Mouse (Mus musculus) intestine, postnatal 0 days (tissue): Measurements from ENCODE around the gene Kif18b. TPM values are rescaled to one million over a fixed set of nuclear protein-coding genes. Genes with fewer than 3 reads are reported as not detected.

Source experiments
- ATAC-seq: fragments of 200-750 bp; cut with Nextera tagmentation; 2 replicates; pipeline ENCODE4 v1.8.0; 2017; ENCODE audit warnings: mild to moderate bottlenecking, moderate TSS enrichment, moderate library complexity
- H3K27ac ChIP-seq: fragments of 300-500 bp; sonication (generic); 2 replicates; pipeline ENCODE4 v1.5.1; 2014; ENCODE audit warnings: mild to moderate bottlenecking, low read depth, low read length, moderate library complexity
- H3K27me3 ChIP-seq: fragments of 300-500 bp; sonication (generic); replicated peaks from 2 replicates; pipeline ENCODE4 v1.6.1; 2014; ENCODE audit warnings: low read length, mixed read lengths; ENCODE audit not compliant: control insufficient read depth, insufficient read depth
- H3K36me3 ChIP-seq: fragments of 300-500 bp; sonication (generic); 2 replicates; pipeline ENCODE4 v1.6.1; 2014; ENCODE audit warnings: mild to moderate bottlenecking, moderate library complexity; ENCODE audit not compliant: control insufficient read depth, insufficient read depth
- H3K4me1 ChIP-seq: fragments of 300-500 bp; sonication (generic); replicated peaks from 2 replicates; pipeline ENCODE4 v1.6.1; 2014; ENCODE audit warnings: antibody characterized with exemption, low read length, mixed read lengths; ENCODE audit not compliant: control insufficient read depth, insufficient read depth
- H3K4me2 ChIP-seq: fragments of 300-500 bp; sonication (generic); replicated peaks from 2 replicates; pipeline ENCODE4 v1.6.1; 2014; ENCODE audit warnings: low read depth, mild to moderate bottlenecking, moderate library complexity
- H3K4me3 ChIP-seq: fragments of 300-500 bp; sonication (generic); 2 replicates; pipeline ENCODE4 v1.5.1; 2014; ENCODE audit warnings: low read depth, low read length
- H3K9ac ChIP-seq: fragments of 300-500 bp; sonication (generic); 2 replicates; pipeline ENCODE4 v1.6.1; 2014; ENCODE audit warnings: mild to moderate bottlenecking, low read depth, low read length
- H3K9me3 ChIP-seq: fragments of 300-500 bp; sonication (generic); 2 replicates; pipeline ENCODE4 v1.6.1; 2016; ENCODE audit warnings: mixed run types; ENCODE audit not compliant: control insufficient read depth
- CTCF ChIP-seq: sonication (generic); IDR thresholded peaks from 2 replicates; pipeline ENCODE4 v1.5.1; 2016; ENCODE audit warnings: low read depth, mild to moderate bottlenecking, control low read depth, antibody characterized with exemption, moderate library complexity
- WGBS: fragments of 180-500 bp; shearing (Covaris S2); extraction: QIAGEN DNeasy Blood & Tissue Kit; methylation state at CpG from one replicate; pipeline ENCODE4 v1.1.7; 2014; 5-methylcytosine and 5-hydroxymethylcytosine counted together
- polyA plus RNA-seq: library from polyadenylated mRNA; unstranded; fragments of >200 nt; fragmentation: Nextera tagmentation; extraction: Ambion mirVana; gene quantifications from 2 replicates; pipeline ENCODE4 v1.2.1, GENCODE M21; 2015

Gene Kif18b
- polyA plus RNA-seq, 1 experiment from 2014 or later, result 1.1 TPM

DNA sequence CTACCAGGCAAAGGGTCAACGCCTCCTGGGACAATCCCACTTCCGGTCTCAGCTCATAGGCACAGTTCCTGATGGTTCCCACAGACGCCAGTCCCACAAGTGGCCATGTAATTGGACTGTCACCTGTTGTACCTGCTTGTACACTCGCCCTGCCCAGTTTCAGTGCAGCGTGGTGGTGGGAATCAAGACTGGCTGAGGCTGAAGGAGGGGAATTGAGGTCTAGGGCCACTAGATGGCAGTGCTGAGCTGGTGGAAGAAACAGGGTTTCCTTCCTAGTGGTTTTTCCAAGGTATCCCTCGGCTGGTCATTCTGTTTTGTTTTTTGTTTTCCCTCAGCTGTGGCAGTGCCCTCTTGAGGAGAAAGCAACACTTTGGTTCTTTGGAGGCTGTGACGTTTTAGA, 24.2 kb downstream of the Kif18b start, which contains the start of gene Gfap:
Gfap (minus strand) TSS at position 150 of the 400 bp plus-strand sequence.
- peak; percentile 65 for ATAC-seq
- TF ChIP-seq CTCF, result peak; percentile 99
- Histone ChIP-seq H3K4me1 (0 out of 2 replicates have a peak, but pooled peaks cover 2% of the 10 kb centered on the region), H3K27me3 (no peaks in the 10 kb centered on the region), H3K9me3 (no peaks in the 10 kb centered on the region), H3K9ac (no peak within 1 kb of the TSS), H3K4me2 (peak within 1 kb of the TSS; percentile 35), H3K27ac (no peak within 1 kb of the TSS), H3K4me3 (no peak within 1 kb of the TSS), H3K36me3 (peaks cover 5% of the 10 kb centered on the region; the same call in 1 of the 2 replicates)
- 11% methylated on average over 7 of the region's 7 CpGs for WGBS

DNA sequence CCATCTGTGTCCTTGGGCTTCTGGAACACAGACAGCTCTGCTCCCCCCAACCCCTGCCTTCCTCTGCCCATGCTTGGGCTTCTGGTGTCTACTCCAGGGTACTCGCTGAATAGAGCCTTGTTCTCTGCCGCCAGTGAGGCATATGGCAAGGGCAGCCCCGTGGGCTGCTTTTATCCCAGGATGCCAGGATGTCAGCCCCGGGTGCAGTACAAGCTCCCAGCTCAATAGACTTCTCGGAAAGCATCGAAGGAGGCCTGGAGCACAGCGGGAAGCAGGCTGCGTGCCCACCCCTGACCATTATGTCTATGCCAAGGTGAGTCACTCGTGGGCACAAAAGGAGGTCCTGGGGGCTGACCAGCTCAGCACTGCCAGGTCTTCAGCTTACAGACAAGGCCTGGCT, 26.5 kb downstream of the Kif18b start:
- H3K9ac ChIP-seq, result no peak overlapping the region
- peaks cover 9% of the 10 kb centered on the region for H3K27me3 ChIP-seq
- H3K9me3 ChIP-seq, result no peaks in the 10 kb centered on the region
- H3K4me2 ChIP-seq, result no peak overlapping the region
- no peak for TF ChIP-seq CTCF
- ATAC-seq, result no peak
- H3K27ac ChIP-seq, result no peak overlapping the region
- no peak overlapping the region for H3K4me3 ChIP-seq
- 74% methylated on average over 9 of the region's 9 CpGs for WGBS
- H3K36me3 ChIP-seq, result no peaks in the 10 kb centered on the region
- peaks cover 2% of the 10 kb centered on the region; the same call in 1 of the 2 replicates for H3K4me1 ChIP-seq

DNA sequence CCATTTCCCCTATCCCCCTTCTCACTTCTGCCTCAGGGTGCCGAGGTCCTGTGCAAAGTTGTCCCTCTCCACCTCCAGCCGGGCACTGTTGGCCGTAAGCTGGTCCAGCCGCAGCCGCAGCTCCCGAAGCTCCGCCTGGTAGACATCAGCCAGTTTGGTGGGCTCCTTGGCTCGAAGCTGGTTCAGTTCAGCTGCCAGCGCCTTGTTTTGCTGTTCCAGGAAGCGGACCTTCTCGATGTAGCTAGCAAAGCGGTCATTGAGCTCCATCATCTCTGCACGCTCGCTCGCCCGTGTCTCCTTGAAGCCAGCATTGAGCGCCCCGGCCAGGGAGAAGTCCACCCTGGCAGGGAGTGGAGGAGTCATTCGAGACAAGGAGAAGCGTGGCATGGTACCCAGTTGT, 28.3 kb downstream of the Kif18b start:
- peaks cover 12% of the 10 kb centered on the region for H3K27me3 ChIP-seq
- no peaks in the 10 kb centered on the region for H3K36me3 ChIP-seq
- H3K9me3 ChIP-seq, result no peaks in the 10 kb centered on the region
- H3K9ac ChIP-seq, result no peak overlapping the region
- H3K4me1 ChIP-seq, result peaks cover 7% of the 10 kb centered on the region; the same call in 1 of the 2 replicates
- TF ChIP-seq CTCF, result no peak
- no peak overlapping the region for H3K4me2 ChIP-seq
- H3K4me3 ChIP-seq, result no peak overlapping the region
- WGBS, result 75% methylated on average over 20 of the region's 20 CpGs
- no peak for ATAC-seq
- H3K27ac ChIP-seq, result no peak overlapping the region

DNA sequence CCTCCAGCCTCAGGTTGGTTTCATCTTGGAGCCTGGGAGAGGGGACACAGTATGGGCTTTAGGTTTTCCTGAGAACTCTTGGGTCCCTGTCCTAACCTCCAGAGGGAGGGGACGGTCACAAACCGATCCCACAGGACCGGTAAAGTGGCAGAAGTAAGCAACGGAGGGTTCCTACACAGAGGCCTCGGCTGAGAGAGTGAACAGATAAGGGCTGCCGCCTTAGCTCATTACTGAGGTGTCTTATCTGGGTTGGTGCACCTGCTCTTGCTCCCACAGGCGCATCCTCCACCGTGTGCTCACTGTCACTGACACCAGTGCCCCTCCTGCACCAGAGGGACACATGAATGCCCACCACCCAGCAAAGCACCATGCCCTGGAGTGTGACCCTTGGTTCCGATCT, 29.1 kb downstream of the Kif18b start:
- Histone ChIP-seq H3K4me1 (peaks cover 7% of the 10 kb centered on the region; the same call in 1 of the 2 replicates), H3K27me3 (peaks cover 12% of the 10 kb centered on the region), H3K36me3 (no peaks in the 10 kb centered on the region), H3K9ac (no peak overlapping the region), H3K9me3 (no peaks in the 10 kb centered on the region), H3K27ac (no peak overlapping the region), H3K4me2 (no peak overlapping the region), H3K4me3 (no peak overlapping the region)
- WGBS, result 57% methylated on average over 9 of the region's 9 CpGs
- TF ChIP-seq CTCF, result no peak
- ATAC-seq, result no peak

DNA sequence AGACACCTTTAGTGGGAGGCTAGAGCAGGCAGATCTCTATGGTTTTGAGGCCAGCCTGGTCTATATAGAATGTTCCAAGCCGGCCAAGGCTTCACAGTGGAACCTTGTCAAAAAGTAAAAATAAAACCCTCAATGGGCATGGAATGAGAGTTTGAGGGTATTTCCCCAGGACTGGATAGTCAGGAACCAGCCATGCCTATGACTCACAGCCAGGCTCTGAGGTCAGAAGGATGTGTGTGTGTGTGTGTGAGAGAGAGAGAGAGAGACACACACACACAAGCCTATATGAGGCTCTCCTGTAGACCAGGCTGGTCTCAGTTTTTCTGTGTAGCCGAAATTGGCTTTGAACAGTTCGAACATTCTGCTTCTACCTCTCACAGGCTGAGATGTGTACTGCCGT, 30.2 kb downstream of the Kif18b start:
- H3K27ac ChIP-seq, result no peak overlapping the region
- H3K36me3 ChIP-seq, result no peaks in the 10 kb centered on the region
- 89% methylated on average over 4 of the region's 4 CpGs for WGBS
- no peaks in the 10 kb centered on the region for H3K9me3 ChIP-seq
- ATAC-seq, result no peak
- H3K4me1 ChIP-seq, result peaks cover 4% of the 10 kb centered on the region; the same call in 1 of the 2 replicates
- H3K27me3 ChIP-seq, result peaks cover 12% of the 10 kb centered on the region
- no peak for TF ChIP-seq CTCF
- no peak overlapping the region for H3K4me2 ChIP-seq
- no peak overlapping the region for H3K4me3 ChIP-seq
- H3K9ac ChIP-seq, result no peak overlapping the region

DNA sequence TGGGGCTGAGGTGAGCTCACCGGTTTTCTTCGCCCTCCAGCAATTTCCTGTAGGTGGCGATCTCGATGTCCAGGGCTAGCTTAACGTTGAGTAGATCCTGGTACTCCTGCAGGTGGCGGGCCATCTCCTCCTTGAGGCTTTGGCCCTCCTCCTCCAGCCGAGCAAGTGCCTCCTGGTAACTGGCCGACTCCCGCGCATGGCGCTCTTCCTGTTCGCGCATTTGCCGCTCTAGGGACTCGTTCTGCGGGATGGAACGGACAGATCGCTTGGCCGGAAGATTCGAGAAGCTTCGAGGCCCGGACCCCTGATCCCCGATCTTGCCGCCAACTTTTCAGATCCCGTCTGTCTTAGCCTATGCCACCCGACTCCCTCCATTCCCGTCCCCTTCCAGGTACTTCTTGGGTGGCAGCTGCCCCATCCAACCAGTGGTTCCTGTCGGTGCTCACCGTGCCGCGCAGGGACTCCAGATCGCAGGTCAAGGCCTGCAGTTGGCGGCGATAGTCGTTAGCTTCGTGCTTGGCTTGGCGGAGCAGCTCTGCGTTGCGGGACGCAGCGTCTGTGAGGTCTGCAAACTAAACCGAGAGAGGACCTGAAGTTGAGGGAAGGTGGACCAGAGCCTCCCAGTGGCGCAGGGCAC, 31.8 kb downstream of the Kif18b start:
- WGBS, result 3% methylated on average over 43 of the region's 43 CpGs
- Histone ChIP-seq H3K4me2 (peak overlapping the region; percentile 85), H3K9me3 (no peaks in the 10 kb centered on the region), H3K4me1 (peaks cover 4% of the 10 kb centered on the region; the same call in 1 of the 2 replicates), H3K4me3 (peak overlapping the region; percentile 48), H3K9ac (peak overlapping the region; percentile 34), H3K27me3 (peaks cover 12% of the 10 kb centered on the region), H3K27ac (no peak overlapping the region), H3K36me3 (no peaks in the 10 kb centered on the region)
- peak; percentile 90 for ATAC-seq
- peak; percentile 96 for TF ChIP-seq CTCF
